Mouse (Mus musculus) small intestine, adult 2 months (tissue): ENCODE data around the gene Lrp5. TPM values are rescaled to one million over a fixed set of nuclear protein-coding genes. Genes with fewer than 3 reads are reported as not detected.

ENCODE experiments used
- H3K27ac ChIP-seq: fragments of 200-500 bp; 2 replicates; pipeline ENCODE4 v1.5.1; 2012; ENCODE audit warnings: low read depth, low read length, control low read depth, inconsistent platforms; ENCODE audit not compliant: insufficient read depth
- H3K27me3 ChIP-seq: fragments of 200-500 bp; 2 replicates; pipeline ENCODE4 v1.6.1; 2012; ENCODE audit warnings: mild to moderate bottlenecking, moderate library complexity, low read length, inconsistent platforms; ENCODE audit not compliant: control insufficient read depth, insufficient read depth
- H3K36me3 ChIP-seq: fragments of 200-500 bp; 2 replicates; pipeline ENCODE4 v1.6.1; 2012; ENCODE audit warnings: mild to moderate bottlenecking, low read length, control low read depth, inconsistent platforms; ENCODE audit not compliant: control insufficient read depth, insufficient read depth
- H3K4me1 ChIP-seq: fragments of 200-500 bp; 2 replicates; pipeline ENCODE4 v1.6.1; 2012; ENCODE audit warnings: low read length, inconsistent platforms, mixed read lengths; ENCODE audit not compliant: control insufficient read depth, insufficient read depth, insufficient read length
- H3K4me3 ChIP-seq: fragments of 200-500 bp; 2 replicates; pipeline ENCODE4 v1.5.1; 2012; ENCODE audit warnings: low read depth, mild to moderate bottlenecking, control low read depth, inconsistent platforms, low read length, moderate library complexity
- CTCF ChIP-seq: fragments of 200-500 bp; IDR thresholded peaks from 2 replicates; pipeline ENCODE4 v1.5.1; 2012; ENCODE audit warnings: low read depth, mild to moderate bottlenecking, control low read depth, inconsistent platforms, low read length, moderate library complexity, mixed read lengths; ENCODE audit not compliant: insufficient replicate concordance, insufficient read length; ENCODE audit errors: extremely low read depth
- POLR2A ChIP-seq: fragments of 200-500 bp; IDR thresholded peaks from 2 replicates; pipeline ENCODE4 v1.6.1; 2012; ENCODE audit warnings: low read depth, mild to moderate bottlenecking, control low read depth, inconsistent platforms, low read length, moderate library complexity
- WGBS: fragments of 180-500 bp; shearing (Covaris S2); methylation state at CpG from one replicate; pipeline ENCODE4 v1.1.7; 2018; 5-methylcytosine and 5-hydroxymethylcytosine counted together
- polyA plus RNA-seq: library from polyadenylated mRNA; depleted of rRNA; stranded (reverse); fragments of >200 nt; gene quantifications from 2 replicates; pipeline ENCODE4 v1.2.3, GENCODE M21; 2012; rRNA removed

Lrp5 gene
- polyA plus RNA-seq, 1 experiment = 96.7 TPM

DNA sequence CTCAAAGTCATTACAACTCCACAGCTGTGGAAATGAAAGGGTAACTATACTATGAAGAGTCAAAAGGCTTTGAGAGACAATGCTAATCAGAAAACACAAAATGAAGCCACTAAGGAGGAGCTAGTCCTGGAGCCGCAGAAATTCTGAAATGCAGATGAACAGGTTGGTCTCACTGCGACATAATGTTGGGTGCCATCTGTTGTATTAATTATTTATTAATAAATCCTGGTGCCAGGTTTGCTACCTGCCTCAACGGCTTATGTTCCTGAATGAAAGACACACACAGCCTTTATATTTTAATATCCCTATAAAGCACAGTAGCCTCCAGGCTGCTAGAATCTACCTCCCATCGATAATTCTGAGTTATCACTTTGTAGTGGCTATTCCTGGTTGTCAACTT is 143.8 kb downstream of the Lrp5 start:
- Histone ChIP-seq H3K36me3 (peaks cover 19% of the 10 kb centered on the region), H3K27me3 (no peaks in the 10 kb centered on the region; the same call in 1 of the 2 replicates), H3K27ac (no peak overlapping the region), H3K4me1 (peaks cover 7% of the 10 kb centered on the region; the same call in 1 of the 2 replicates), H3K4me3 (no peak overlapping the region)
- TF ChIP-seq POLR2A (no peak), CTCF (no peak)
- 87% methylated on average over 4 of the region's 4 CpGs for WGBS

DNA sequence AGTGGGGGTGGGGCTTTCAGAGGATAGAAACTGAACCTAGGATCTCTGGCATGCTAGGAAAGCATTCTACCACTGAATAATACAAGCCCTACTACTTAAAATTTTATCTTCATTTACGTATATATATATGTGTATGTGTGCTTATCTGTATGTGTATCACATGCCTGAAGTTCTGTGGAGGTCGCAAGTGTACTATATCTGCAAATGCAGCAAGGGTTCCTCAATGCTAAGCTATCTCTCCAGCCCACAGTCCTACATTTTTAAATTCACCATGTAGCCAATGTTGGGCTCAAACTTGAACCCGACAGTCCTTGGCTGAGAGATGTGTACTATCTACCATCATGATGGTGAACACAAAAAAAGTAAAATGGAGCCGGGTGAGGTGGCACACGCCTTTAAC is 145.4 kb downstream of the Lrp5 start:
- Histone ChIP-seq H3K27ac (no peak overlapping the region), H3K36me3 (peaks cover 17% of the 10 kb centered on the region), H3K4me1 (peaks cover 4% of the 10 kb centered on the region; the same call in 1 of the 2 replicates), H3K27me3 (no peaks in the 10 kb centered on the region; the same call in 1 of the 2 replicates), H3K4me3 (no peak overlapping the region)
- 94% methylated on average over 5 of the region's 5 CpGs for WGBS
- TF ChIP-seq CTCF (no peak), POLR2A (no peak)

DNA sequence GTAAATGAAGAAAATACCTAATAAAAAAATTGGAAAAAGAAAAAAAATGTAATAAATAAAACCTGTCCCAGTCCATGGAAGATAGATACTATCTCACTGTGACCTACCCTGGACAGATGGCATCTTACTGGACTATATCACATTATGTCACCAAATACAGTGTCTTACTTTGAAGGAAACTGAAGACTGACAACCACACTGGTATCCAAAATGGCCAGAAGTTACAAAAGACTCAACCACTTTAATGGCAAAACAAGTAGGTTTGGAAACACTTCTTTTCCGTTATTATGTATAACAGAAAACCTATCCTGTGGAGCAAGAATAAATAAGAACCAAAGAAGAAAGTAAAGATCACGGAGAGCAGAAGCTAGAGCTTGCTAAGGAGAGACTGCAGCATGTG is 146.1 kb downstream of the Lrp5 start:
- peaks cover 2% of the 10 kb centered on the region; the same call in 1 of the 2 replicates for H3K4me1 ChIP-seq
- H3K27ac ChIP-seq = no peak overlapping the region
- peaks cover 17% of the 10 kb centered on the region for H3K36me3 ChIP-seq
- 87% methylated on average over 2 of the region's 2 CpGs for WGBS
- H3K27me3 ChIP-seq = no peaks in the 10 kb centered on the region; the same call in 1 of the 2 replicates
- TF ChIP-seq POLR2A = no peak
- TF ChIP-seq CTCF = no peak
- H3K4me3 ChIP-seq = no peak overlapping the region

DNA sequence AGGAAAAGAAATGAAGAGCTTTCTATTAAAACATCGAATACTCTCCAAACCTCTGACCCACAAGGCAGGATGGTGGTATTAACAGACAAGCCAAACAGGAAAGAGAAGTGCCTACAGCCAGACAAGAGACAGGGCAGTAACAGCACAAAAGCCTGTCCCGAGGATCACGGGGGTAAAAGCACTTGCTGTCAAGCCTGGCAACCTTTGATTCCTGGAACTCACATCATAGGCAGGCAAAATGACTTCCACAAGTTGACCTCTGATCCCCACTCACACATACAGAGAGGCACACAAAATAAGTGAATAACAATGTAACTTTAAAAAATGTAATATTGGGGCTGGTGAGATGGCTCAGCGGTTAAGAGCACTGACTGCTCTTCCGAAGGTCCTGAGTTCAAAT is 146.9 kb downstream of the Lrp5 start:
- Histone ChIP-seq H3K36me3 (peaks cover 17% of the 10 kb centered on the region), H3K27me3 (no peaks in the 10 kb centered on the region; the same call in 1 of the 2 replicates), H3K27ac (peak overlapping the region; percentile 26; the same call in 1 of the 2 replicates), H3K4me3 (no peak overlapping the region), H3K4me1 (peaks cover 2% of the 10 kb centered on the region; the same call in 1 of the 2 replicates)
- TF ChIP-seq POLR2A (no peak), CTCF (no peak)
- 57% methylated on average over 5 of the region's 5 CpGs for WGBS

DNA sequence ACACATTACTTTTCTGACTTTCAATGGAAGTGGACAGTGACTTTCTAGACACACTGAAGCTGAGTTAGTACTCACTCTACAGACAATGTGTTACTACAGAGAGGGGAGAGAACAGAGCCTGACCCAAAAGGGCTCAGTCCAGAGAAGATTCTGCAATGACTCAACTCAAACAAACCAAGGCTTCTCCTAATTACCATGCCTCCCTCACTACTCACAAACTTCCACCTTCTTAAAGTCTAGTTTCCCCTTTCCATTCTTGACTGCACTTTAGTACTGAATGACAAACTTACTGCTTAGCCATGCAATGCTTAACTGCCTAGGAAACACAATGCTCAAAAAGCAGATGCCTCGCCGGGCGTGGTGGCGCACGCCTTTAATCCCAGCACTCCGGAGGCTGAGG is 148.7 kb downstream of the Lrp5 start:
- Histone ChIP-seq H3K27me3 (no peaks in the 10 kb centered on the region), H3K4me3 (no peak overlapping the region), H3K27ac (no peak overlapping the region), H3K4me1 (no peaks in the 10 kb centered on the region; the same call in 1 of the 2 replicates), H3K36me3 (peaks cover 8% of the 10 kb centered on the region)
- TF ChIP-seq POLR2A = no peak
- WGBS = 89% methylated on average over 6 of the region's 6 CpGs

DNA sequence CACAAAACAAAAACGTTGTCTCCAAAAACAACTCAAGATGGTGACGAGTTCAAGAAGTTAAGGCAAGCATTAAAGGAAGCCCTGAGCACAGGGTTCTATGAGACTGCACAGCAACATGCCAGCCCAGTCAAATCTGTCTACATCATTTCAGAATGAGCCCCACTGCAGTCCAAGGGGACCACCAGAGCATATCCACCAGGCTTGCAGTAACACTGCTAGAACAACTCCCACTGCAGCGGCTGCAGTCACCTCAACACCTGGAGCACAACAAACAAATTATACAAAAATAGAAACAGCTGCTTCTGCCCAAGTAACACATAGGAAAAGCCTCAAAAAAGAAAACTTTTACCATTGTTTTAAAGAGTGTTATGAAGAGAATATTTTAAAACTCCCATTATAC is 151.4 kb downstream of the Lrp5 start:
- Histone ChIP-seq H3K27ac (no peak overlapping the region), H3K27me3 (no peaks in the 10 kb centered on the region), H3K4me1 (no peaks in the 10 kb centered on the region; the same call in 1 of the 2 replicates), H3K4me3 (no peak overlapping the region), H3K36me3 (peaks cover under 1% of the 10 kb centered on the region)
- WGBS = 73% methylated on average over 3 of the region's 3 CpGs
- TF ChIP-seq POLR2A (no peak), CTCF (no peak)

Other genes with a start within 250 kb of the Lrp5 start
- 25.5 and 67.9 TPM in 2 replicates for gene Ppp6r3, start 110.8 kb downstream of the Lrp5 start, polyA plus RNA-seq
- 180 and 300 TPM in 2 replicates for gene 1810055G02Rik, start 21.7 kb upstream of the Lrp5 start, polyA plus RNA-seq
- 7.4 and 16.8 TPM in 2 replicates for gene Kmt5b, start 80.9 kb upstream of the Lrp5 start, polyA plus RNA-seq
- gene Chka, start 165.2 kb upstream of the Lrp5 start, polyA plus RNA-seq = 85.2 and 214 TPM in 2 replicates
- gene Tcirg1, start 220.6 kb upstream of the Lrp5 start, polyA plus RNA-seq = 107 and 148 TPM in 2 replicates
- gene Ndufs8, start 226.2 kb upstream of the Lrp5 start, polyA plus RNA-seq = 303 and 423 TPM in 2 replicates
- 32.8 and 43.0 TPM in 2 replicates for gene Aldh3b1, start 243.2 kb upstream of the Lrp5 start, polyA plus RNA-seq
- gene Unc93b1, start 248.6 kb upstream of the Lrp5 start, polyA plus RNA-seq = 108 and 140 TPM in 2 replicates